Mouse (Mus musculus) lung, postnatal 0 days (tissue): ENCODE measurements around the gene Gm3029.
"Not testable (repeated sequence)": the region's sequence is repeated elsewhere in the genome, so short reads cannot be mapped to it uniquely, and the experiment has no call there.

Experiments used
- CTCF ChIP-seq: IDR thresholded peaks from 2 replicates; pipeline ENCODE4 v1.5.1; 2016; ENCODE audit warnings: antibody characterized with exemption, mild to moderate bottlenecking
- EP300 ChIP-seq: IDR thresholded peaks from 2 replicates; pipeline ENCODE4 v1.6.1; 2016; ENCODE audit warnings: antibody characterized with exemption, mild to moderate bottlenecking, control low read depth

DNA sequence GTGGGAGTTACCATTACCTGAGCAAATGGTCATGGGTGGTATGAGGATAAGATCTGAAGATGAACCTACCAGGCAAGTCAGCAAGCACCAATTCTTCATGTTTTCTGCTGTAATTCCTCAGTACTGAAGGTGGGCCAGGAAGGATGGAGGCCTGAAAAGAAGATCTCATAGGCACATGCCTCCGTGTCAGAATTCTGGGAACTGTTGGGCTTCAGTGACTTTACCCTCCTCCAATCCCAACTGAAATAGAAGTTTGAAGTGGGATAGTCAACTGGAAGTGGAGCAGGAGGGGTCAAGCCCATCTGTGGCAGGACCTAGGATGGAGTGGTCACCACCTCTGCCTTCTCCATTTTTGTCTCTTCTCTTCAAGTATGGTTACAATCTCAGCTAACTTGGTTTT is 47.7 kb upstream of the Gm3029 start, which contains the start of gene Gm2916:
- not testable (repeated sequence) for TF ChIP-seq CTCF, EP300
